Mouse (Mus musculus): ENCODE measurements around the gene Ak4.

The Ak4 gene

GRCm38 (mm10) chr4:101459358-101459757, 40.3 kb downstream of the Ak4 start:
- DNase-seq (ENCODE audit: low spot score in 2 of 2), result peak in 1 of 2 experiments; percentile 17

GRCm38 (mm10) chr4:101460114-101460513, 41.0 kb downstream of the Ak4 start:
- no peak for DNase-seq (ENCODE audit: low spot score in 2 of 2)

GRCm38 (mm10) chr4:101462065-101462464, 43.0 kb downstream of the Ak4 start:
- no peak for DNase-seq (ENCODE audit: low spot score in 2 of 2)

GRCm38 (mm10) chr4:101466264-101466663, 47.2 kb downstream of the Ak4 start:
- DNase-seq (ENCODE audit: low spot score in 2 of 2), result no peak

GRCm38 (mm10) chr4:101469242-101469641, 50.2 kb downstream of the Ak4 start:
- DNase-seq (ENCODE audit: low spot score in 2 of 2), result no peak

- DNase-seq (ENCODE audit: low spot score in 2 of 2), result peak in 1 of 2 experiments; percentile 17
These were observed 51.5 kb downstream of the Ak4 start for GRCm38 (mm10) chr4:101470543-101470942.

- DNase-seq (ENCODE audit: low spot score in 2 of 2), result peak; percentile 19 to 35
These were observed 53.7 kb downstream of the Ak4 start for GRCm38 (mm10) chr4:101472767-101473166.

GRCm38 (mm10) chr4:101490320-101490917, 71.3 kb downstream of the Ak4 start:
- DNase-seq (ENCODE audit: low spot score in 2 of 2), result no peak

GRCm38 (mm10) chr4:101491704-101492103, 72.6 kb downstream of the Ak4 start:
- DNase-seq (ENCODE audit: low spot score in 2 of 2), result no peak

- no peak for DNase-seq (ENCODE audit: low spot score in 2 of 2)
These were observed 74.6 kb downstream of the Ak4 start for GRCm38 (mm10) chr4:101493611-101494197.

GRCm38 (mm10) chr4:101496188-101496533, 77.1 kb downstream of the Ak4 start:
- no peak for DNase-seq (ENCODE audit: low spot score in 2 of 2)

- DNase-seq (ENCODE audit: low spot score in 2 of 2), result no peak
These were observed 77.6 kb downstream of the Ak4 start, which contains the start of gene Dnajc6 for GRCm38 (mm10) chr4:101496534-101497237. Gene Dnajc6, plus strand, starts transcription at chr4:101496648.

- no peak for DNase-seq (ENCODE audit: low spot score in 2 of 2)
These were observed 78.3 kb downstream of the Ak4 start for GRCm38 (mm10) chr4:101497336-101497735.

GRCm38 (mm10) chr4:101504470-101505007, 85.5 kb downstream of the Ak4 start:
- DNase-seq (ENCODE audit: low spot score in 2 of 2), result no peak

GRCm38 (mm10) chr4:101505966-101506365, 86.9 kb downstream of the Ak4 start:
- no peak for DNase-seq (ENCODE audit: low spot score in 2 of 2)

GRCm38 (mm10) chr4:101506372-101506771, 87.3 kb downstream of the Ak4 start:
- DNase-seq (ENCODE audit: low spot score in 2 of 2), result no peak

- DNase-seq (ENCODE audit: low spot score in 2 of 2), result peak; percentile 91
These were observed 88.7 kb downstream of the Ak4 start for GRCm38 (mm10) chr4:101507571-101508422.

GRCm38 (mm10) chr4:101508431-101508830, 89.4 kb downstream of the Ak4 start:
- DNase-seq (ENCODE audit: low spot score in 2 of 2), result no peak

GRCm38 (mm10) chr4:101508851-101509577, 89.9 kb downstream of the Ak4 start:
- peak in 1 of 2 experiments; percentile 56 for DNase-seq (ENCODE audit: low spot score in 2 of 2)

GRCm38 (mm10) chr4:101510111-101510903, 91.2 kb downstream of the Ak4 start:
- no peak for DNase-seq (ENCODE audit: low spot score in 2 of 2)

GRCm38 (mm10) chr4:101510904-101511210, 91.8 kb downstream of the Ak4 start:
- DNase-seq (ENCODE audit: low spot score in 2 of 2), result no peak

Measured in right cerebral cortex, adult 2 months (tissue).